Mouse (Mus musculus): Measurements from ENCODE around the gene Akr1c19. TPM values are rescaled to one million over a fixed set of nuclear protein-coding genes. Genes with fewer than 3 reads are reported as not detected.
"Not testable (repeated sequence)": the region's sequence is repeated elsewhere in the genome, so short reads cannot be mapped to it uniquely, and the experiment has no call there.

Akr1c19 gene
- polyA plus RNA-seq, 1 experiment from 2014 or later: 0.77 TPM

- Histone ChIP-seq H3K4me1 (no peaks in the 10 kb centered on the region), H3K27ac (no peak overlapping the region), H3K36me3 (no peaks in the 10 kb centered on the region), H3K27me3 (no peaks in the 10 kb centered on the region), H3K4me3 (no peak overlapping the region), H3K9ac (no peak overlapping the region), H3K9me3 (no peaks in the 10 kb centered on the region), H3K4me2 (replicated peaks) (no peak overlapping the region)
- 91% methylated on average over 8 of the region's 8 CpGs for WGBS
- ATAC-seq (ENCODE audit: insufficient number of reproducible peaks, insufficient read depth, low FRiP score, low TSS enrichment): no peak
Observed at GRCm38 (mm10) chr13:4230841-4231623, 2.5 kb downstream of the Akr1c19 start.

DNA sequence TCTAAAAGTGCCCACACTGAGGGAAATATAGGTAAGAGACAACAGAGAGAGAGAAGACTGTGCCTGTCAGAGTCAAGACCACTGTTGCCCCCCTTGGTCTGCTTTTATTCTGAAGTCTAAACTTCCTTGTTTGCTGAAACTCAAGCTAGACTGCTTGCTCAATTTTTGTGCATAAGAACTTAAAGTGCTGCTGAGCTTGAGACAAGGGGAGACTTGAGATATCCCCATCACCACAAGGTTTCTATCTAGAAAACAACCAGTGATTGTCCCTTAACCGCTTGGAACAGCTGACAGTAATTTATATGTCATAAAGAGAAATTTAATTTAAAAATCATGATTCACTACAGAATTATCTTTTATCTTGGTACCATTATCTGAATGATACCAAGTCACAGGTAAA, 4.6 kb downstream of the Akr1c19 start:
- ATAC-seq (ENCODE audit: insufficient number of reproducible peaks, insufficient read depth, low FRiP score, low TSS enrichment): no peak
- no peak overlapping the region for H3K27ac ChIP-seq
- no peaks in the 10 kb centered on the region for H3K27me3 ChIP-seq
- H3K4me1 ChIP-seq: no peaks in the 10 kb centered on the region
- no peaks in the 10 kb centered on the region for H3K36me3 ChIP-seq
- WGBS: 72% methylated on average over 1 of the region's 1 CpGs
- H3K9ac ChIP-seq: no peak overlapping the region
- no peak overlapping the region for H3K4me2 ChIP-seq (replicated peaks)
- H3K4me3 ChIP-seq: no peak overlapping the region
- no peaks in the 10 kb centered on the region for H3K9me3 ChIP-seq

DNA sequence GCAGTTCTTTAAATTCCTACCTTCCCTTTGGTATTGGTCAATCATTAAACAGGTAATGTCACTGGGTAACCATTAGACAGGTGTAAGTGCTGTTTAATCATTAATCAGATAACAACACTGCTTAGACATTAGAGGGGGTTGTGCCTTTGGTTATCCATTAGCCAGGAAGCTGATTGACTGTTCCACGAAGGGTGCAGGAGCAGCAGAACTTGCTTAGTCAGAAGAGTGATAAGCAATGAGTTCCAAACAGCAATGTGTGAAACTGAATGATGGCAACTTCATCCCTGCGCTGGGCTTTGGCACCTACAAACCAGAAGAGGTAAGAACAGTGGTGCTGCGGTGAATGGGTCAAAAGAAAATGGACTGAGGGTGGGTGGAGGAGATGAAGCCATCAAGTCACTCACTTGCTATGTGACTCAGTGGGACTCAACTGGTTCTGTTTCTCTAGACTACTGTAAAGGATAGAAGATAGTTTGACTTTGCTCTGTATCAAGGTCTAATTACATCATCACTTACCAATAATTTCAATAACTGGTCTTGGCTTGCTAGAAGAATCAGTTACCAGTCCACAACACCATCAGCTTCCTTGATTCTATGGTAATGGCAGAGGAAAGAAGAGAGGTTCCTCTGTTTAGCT, 5.2 kb downstream of the Akr1c19 start:
- Histone ChIP-seq H3K27ac (no peak overlapping the region), H3K9me3 (no peaks in the 10 kb centered on the region), H3K4me1 (no peaks in the 10 kb centered on the region), H3K27me3 (no peaks in the 10 kb centered on the region), H3K9ac (no peak overlapping the region), H3K4me2 (replicated peaks) (no peak overlapping the region), H3K4me3 (no peak overlapping the region), H3K36me3 (no peaks in the 10 kb centered on the region)
- ATAC-seq (ENCODE audit: insufficient number of reproducible peaks, insufficient read depth, low FRiP score, low TSS enrichment): no peak
- 79% methylated on average over 3 of the region's 3 CpGs for WGBS

GRCm38 (mm10) chr13:4244861-4245559, 16.5 kb downstream of the Akr1c19 start:
- ATAC-seq (ENCODE audit: insufficient number of reproducible peaks, insufficient read depth, low FRiP score, low TSS enrichment): peak; percentile 94
- 3% methylated on average over 13 of the region's 13 CpGs for WGBS
- H3K4me1 ChIP-seq: no peaks in the 10 kb centered on the region
- H3K4me2 ChIP-seq (replicated peaks): peak overlapping the region; percentile 50
- no peaks in the 10 kb centered on the region for H3K36me3 ChIP-seq
- no peaks in the 10 kb centered on the region for H3K27me3 ChIP-seq
- H3K9ac ChIP-seq: 0 out of 2 replicates have a peak overlapping the region, but pooled peaks have one; percentile 33
- no peaks in the 10 kb centered on the region for H3K9me3 ChIP-seq
- H3K27ac ChIP-seq: no peak overlapping the region
- H3K4me3 ChIP-seq: peak overlapping the region; percentile 33

- Histone ChIP-seq H3K4me1 (no peaks in the 10 kb centered on the region), H3K4me3 (no peak overlapping the region), H3K36me3 (no peaks in the 10 kb centered on the region), H3K9me3 (no peaks in the 10 kb centered on the region), H3K9ac (no peak overlapping the region), H3K27me3 (no peaks in the 10 kb centered on the region), H3K27ac (no peak overlapping the region), H3K4me2 (replicated peaks) (no peak overlapping the region)
- ATAC-seq (ENCODE audit: insufficient number of reproducible peaks, insufficient read depth, low FRiP score, low TSS enrichment): no peak
- 54% methylated on average over 3 of the region's 3 CpGs for WGBS
Observed at GRCm38 (mm10) chr13:4249347-4249746, 20.8 kb downstream of the Akr1c19 start.

GRCm38 (mm10) chr13:4256894-4257293, 28.4 kb downstream of the Akr1c19 start:
- not testable (repeated sequence) for H3K4me2 ChIP-seq (replicated peaks); H3K9ac ChIP-seq; H3K27ac ChIP-seq; H3K27me3 ChIP-seq; H3K9me3 ChIP-seq; H3K36me3 ChIP-seq; H3K4me3 ChIP-seq; H3K4me1 ChIP-seq; ATAC-seq (ENCODE audit: insufficient number of reproducible peaks, insufficient read depth, low FRiP score, low TSS enrichment)

GRCm38 (mm10) chr13:4257349-4257748, 28.8 kb downstream of the Akr1c19 start:
- Histone ChIP-seq H3K9ac (no peak overlapping the region), H3K9me3 (no peaks in the 10 kb centered on the region), H3K36me3 (no peaks in the 10 kb centered on the region), H3K4me3 (no peak overlapping the region), H3K27me3 (no peaks in the 10 kb centered on the region), H3K27ac (no peak overlapping the region), H3K4me2 (replicated peaks) (no peak overlapping the region), H3K4me1 (no peaks in the 10 kb centered on the region)
- ATAC-seq (ENCODE audit: insufficient number of reproducible peaks, insufficient read depth, low FRiP score, low TSS enrichment): no peak
- WGBS: 81% methylated on average over 6 of the region's 6 CpGs

DNA sequence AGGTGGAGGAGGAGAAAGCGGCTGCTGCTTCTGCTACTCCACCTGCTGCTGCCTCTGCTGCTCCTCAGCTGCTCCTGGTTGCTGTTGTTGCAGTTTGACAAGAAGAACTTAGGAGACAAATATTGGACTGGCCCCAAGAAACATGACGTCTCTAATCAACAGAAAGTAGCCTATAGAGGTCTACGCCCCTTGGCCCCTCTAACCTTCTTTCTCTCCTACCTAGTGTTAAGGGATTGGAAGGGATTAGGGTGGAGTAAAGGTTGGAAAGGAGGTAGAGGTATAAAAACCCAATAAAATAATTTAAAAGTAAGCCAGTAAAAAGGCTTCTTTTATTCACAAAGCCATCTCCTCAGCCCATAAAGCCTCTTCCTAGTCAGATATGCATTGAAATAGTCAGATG, 36.1 kb downstream of the Akr1c19 start:
- Histone ChIP-seq H3K27me3 (no peaks in the 10 kb centered on the region), H3K9me3 (no peaks in the 10 kb centered on the region), H3K27ac (no peak overlapping the region), H3K9ac (no peak overlapping the region), H3K36me3 (no peaks in the 10 kb centered on the region), H3K4me2 (replicated peaks) (no peak overlapping the region), H3K4me3 (no peak overlapping the region), H3K4me1 (no peaks in the 10 kb centered on the region)
- 85% methylated on average over 3 of the region's 3 CpGs for WGBS
- ATAC-seq (ENCODE audit: insufficient number of reproducible peaks, insufficient read depth, low FRiP score, low TSS enrichment): no peak

- Histone ChIP-seq H3K4me2 (replicated peaks) (no peak overlapping the region), H3K36me3 (no peaks in the 10 kb centered on the region), H3K27ac (no peak overlapping the region), H3K27me3 (no peaks in the 10 kb centered on the region), H3K4me1 (no peaks in the 10 kb centered on the region), H3K9me3 (no peaks in the 10 kb centered on the region), H3K9ac (no peak overlapping the region), H3K4me3 (no peak overlapping the region)
- WGBS: 78% methylated on average over 2 of the region's 2 CpGs
- ATAC-seq (ENCODE audit: insufficient number of reproducible peaks, insufficient read depth, low FRiP score, low TSS enrichment): no peak
Observed at GRCm38 (mm10) chr13:4265047-4265446, 36.5 kb downstream of the Akr1c19 start.

DNA sequence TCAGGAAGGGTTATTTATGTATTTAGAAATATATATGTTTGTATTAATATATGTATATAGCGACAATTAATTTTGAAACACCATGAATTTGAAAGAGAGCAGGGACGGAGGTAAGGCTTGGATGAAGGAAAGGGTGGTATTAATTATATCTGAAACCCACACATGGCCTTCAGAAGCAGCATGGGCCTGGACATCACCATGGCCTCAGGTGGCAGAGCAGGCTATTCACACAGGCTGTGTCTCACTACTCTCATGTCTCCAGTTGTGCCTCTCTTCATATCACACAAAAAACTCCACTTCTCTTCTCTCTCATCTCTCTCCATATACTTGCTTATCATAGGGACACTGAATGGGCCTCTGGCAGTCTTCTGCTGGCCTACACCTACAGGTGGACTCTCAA, 37.0 kb downstream of the Akr1c19 start:
- H3K36me3 ChIP-seq; H3K4me3 ChIP-seq; ATAC-seq (ENCODE audit: insufficient number of reproducible peaks, insufficient read depth, low FRiP score, low TSS enrichment); H3K27ac ChIP-seq; H3K4me2 ChIP-seq (replicated peaks); H3K4me1 ChIP-seq; H3K27me3 ChIP-seq; H3K9me3 ChIP-seq; H3K9ac ChIP-seq: not testable (repeated sequence)
- 85% methylated on average over 2 of the region's 2 CpGs for WGBS

DNA sequence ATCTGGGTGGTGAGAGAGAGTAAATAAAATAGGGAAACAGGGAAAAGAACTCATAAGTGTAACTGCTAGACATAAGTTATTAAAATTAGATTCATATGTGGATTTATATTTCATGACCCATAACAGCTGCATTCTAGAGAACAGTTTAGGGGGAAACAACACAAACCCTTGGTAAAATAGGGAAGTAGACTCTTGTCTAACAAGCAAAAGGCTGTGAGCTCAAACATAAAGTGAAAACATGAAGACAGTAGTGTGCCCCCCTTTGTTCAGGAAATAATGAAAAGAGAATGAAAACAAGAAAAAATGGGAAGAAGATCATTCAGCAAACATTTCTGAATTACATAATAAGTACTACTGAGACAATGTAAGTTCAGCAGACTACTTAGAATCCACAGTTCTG, 42.4 kb downstream of the Akr1c19 start:
- Histone ChIP-seq H3K9ac (no peak overlapping the region), H3K27me3 (no peaks in the 10 kb centered on the region), H3K4me1 (no peaks in the 10 kb centered on the region), H3K27ac (no peak overlapping the region), H3K9me3 (no peaks in the 10 kb centered on the region), H3K36me3 (no peaks in the 10 kb centered on the region), H3K4me2 (replicated peaks) (no peak overlapping the region), H3K4me3 (no peak overlapping the region)
- no peak for ATAC-seq (ENCODE audit: insufficient number of reproducible peaks, insufficient read depth, low FRiP score, low TSS enrichment)

GRCm38 (mm10) chr13:4277526-4277925, 49.0 kb downstream of the Akr1c19 start:
- Histone ChIP-seq H3K27ac (no peak overlapping the region), H3K4me2 (replicated peaks) (no peak overlapping the region), H3K4me1 (no peaks in the 10 kb centered on the region), H3K27me3 (no peaks in the 10 kb centered on the region), H3K9ac (no peak overlapping the region), H3K4me3 (no peak overlapping the region), H3K36me3 (no peaks in the 10 kb centered on the region), H3K9me3 (no peaks in the 10 kb centered on the region)
- WGBS: 83% methylated on average over 2 of the region's 2 CpGs
- no peak for ATAC-seq (ENCODE audit: insufficient number of reproducible peaks, insufficient read depth, low FRiP score, low TSS enrichment)

All from embryonic facial prominence, embryonic 12.5 days (tissue).